Mouse (Mus musculus): Measurements from ENCODE around the gene Zfhx2. TPM values are rescaled to one million over a fixed set of nuclear protein-coding genes. Genes with fewer than 3 reads are reported as not detected.

Zfhx2 gene
- polyA plus RNA-seq, 1 experiment, result 10.0 TPM

DNA sequence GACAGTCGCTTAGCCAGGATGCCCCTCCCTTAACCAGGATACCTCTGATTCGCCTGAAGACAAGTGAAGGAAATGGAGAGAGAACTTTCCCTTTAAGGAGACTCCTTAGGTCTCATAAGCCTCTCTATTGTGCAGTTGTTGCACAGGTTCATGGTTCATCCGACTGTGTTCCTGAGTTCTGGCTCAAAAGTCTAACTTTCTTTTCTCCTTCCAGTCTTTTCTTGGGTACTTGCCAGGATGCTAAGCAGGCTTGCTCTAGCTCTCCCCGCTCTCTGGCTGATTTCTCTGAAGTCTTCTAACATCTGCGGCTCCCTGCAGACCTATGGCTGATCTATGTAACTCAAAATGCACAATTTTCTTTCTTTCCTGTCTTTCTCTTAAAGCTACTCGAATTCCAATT is 8.6 kb downstream of the Zfhx2 start:
- H3K9me3 ChIP-seq, result no peaks in the 10 kb centered on the region
- H3K4me3 ChIP-seq (replicated peaks), result no peak overlapping the region
- H3K4me1 ChIP-seq, result peaks cover 52% of the 10 kb centered on the region
- TF ChIP-seq GATA1 (IDR thresholded peaks at IDR 0.05; ENCODE audit: borderline replicate concordance, low read length), result no peak
- TF ChIP-seq FLI1 (IDR thresholded peaks at IDR 0.05; ENCODE audit: low read length), result no peak
- H3K27me3 ChIP-seq (replicated peaks), result peaks cover 5% of the 10 kb centered on the region
- no peaks in the 10 kb centered on the region for H3K36me3 ChIP-seq (replicated peaks; ENCODE audit: low read length)

- no peak for TF ChIP-seq FLI1 (IDR thresholded peaks at IDR 0.05; ENCODE audit: low read length)
- no peak for TF ChIP-seq GATA1 (IDR thresholded peaks at IDR 0.05; ENCODE audit: borderline replicate concordance, low read length)
- peaks cover 22% of the 10 kb centered on the region for H3K27me3 ChIP-seq (replicated peaks)
- no peaks in the 10 kb centered on the region for H3K36me3 ChIP-seq (replicated peaks; ENCODE audit: low read length)
- no peaks in the 10 kb centered on the region for H3K9me3 ChIP-seq
- no peak overlapping the region for H3K4me3 ChIP-seq (replicated peaks)
- H3K4me1 ChIP-seq, result peaks cover 43% of the 10 kb centered on the region
Observed at GRCm38 (mm10) chr14:55081105-55081504, 11.0 kb downstream of the Zfhx2 start.

DNA sequence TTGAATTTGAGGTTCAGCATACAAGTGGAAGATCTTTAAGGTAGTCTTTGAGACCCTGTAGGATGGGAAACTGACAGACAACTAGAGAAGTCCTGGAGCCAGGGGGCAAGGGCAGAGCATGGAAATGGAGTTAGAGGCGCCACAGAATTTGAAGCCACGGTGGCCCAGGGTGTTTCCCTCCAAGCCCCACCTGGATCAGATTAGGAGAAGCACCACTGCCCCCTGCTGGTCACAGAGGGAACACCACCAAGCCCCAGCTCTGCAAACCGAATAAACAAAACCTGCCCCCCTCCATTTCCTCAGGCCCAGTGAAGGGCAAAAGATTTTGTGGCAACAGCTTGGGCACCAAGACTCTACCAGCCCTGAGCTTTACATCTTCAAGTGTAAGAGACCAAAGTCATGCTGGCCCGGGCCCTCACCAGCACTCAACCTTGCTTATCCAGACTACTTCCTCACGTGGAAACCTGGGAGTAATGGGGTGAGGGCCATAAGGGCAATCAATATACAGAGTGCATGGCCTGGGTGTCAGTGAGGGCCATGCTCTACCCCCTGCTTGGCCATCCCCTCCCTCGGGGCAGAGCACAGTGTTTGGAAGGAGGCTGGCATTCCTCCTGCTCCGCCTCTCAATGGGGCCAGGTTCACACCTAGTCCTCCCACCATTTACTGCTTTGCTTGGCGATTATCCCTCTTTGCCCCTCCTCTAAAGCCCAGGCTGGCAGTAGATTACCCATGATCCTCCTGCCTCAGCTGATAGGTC is 12.7 kb downstream of the Zfhx2 start:
- Histone ChIP-seq H3K9me3 (no peaks in the 10 kb centered on the region), H3K36me3 (replicated peaks; ENCODE audit: low read length) (peaks cover 7% of the 10 kb centered on the region), H3K4me1 (peaks cover 31% of the 10 kb centered on the region), H3K4me3 (replicated peaks) (peak overlapping the region; percentile 84), H3K27me3 (replicated peaks) (peaks cover 31% of the 10 kb centered on the region)
- TF ChIP-seq FLI1 (IDR thresholded peaks at IDR 0.05; ENCODE audit: low read length), result no peak
- TF ChIP-seq GATA1 (IDR thresholded peaks at IDR 0.05; ENCODE audit: borderline replicate concordance, low read length), result 0 out of 3 replicates have a peak, but pooled peaks have one; percentile 38

- peak overlapping the region; percentile 84 for H3K4me3 ChIP-seq (replicated peaks)
Observed at GRCm38 (mm10) chr14:55078366-55078989, 13.6 kb downstream of the Zfhx2 start.

GRCm38 (mm10) chr14:55077481-55078365 is 14.4 kb downstream of the Zfhx2 start:
- no peak overlapping the region for H3K4me3 ChIP-seq (replicated peaks)
- peaks cover 24% of the 10 kb centered on the region for H3K36me3 ChIP-seq (replicated peaks; ENCODE audit: low read length)
- H3K27me3 ChIP-seq (replicated peaks), result peaks cover 33% of the 10 kb centered on the region
- TF ChIP-seq FLI1 (IDR thresholded peaks at IDR 0.05; ENCODE audit: low read length), result no peak
- TF ChIP-seq GATA1 (IDR thresholded peaks at IDR 0.05; ENCODE audit: borderline replicate concordance, low read length), result no peak
- H3K9me3 ChIP-seq, result no peaks in the 10 kb centered on the region
- H3K4me1 ChIP-seq, result peaks cover 31% of the 10 kb centered on the region

More at GRCm38 (mm10) chr14:55078366-55078989, 13.6 kb downstream of the Zfhx2 start:
- no peaks in the 10 kb centered on the region for H3K9me3 ChIP-seq
- TF ChIP-seq GATA1 (IDR thresholded peaks at IDR 0.05; ENCODE audit: borderline replicate concordance, low read length) (no peak), FLI1 (IDR thresholded peaks at IDR 0.05; ENCODE audit: low read length) (no peak)
- peaks cover 31% of the 10 kb centered on the region for H3K27me3 ChIP-seq (replicated peaks)
- H3K36me3 ChIP-seq (replicated peaks; ENCODE audit: low read length), result peaks cover 16% of the 10 kb centered on the region
- peaks cover 31% of the 10 kb centered on the region for H3K4me1 ChIP-seq

- H3K4me3 ChIP-seq (replicated peaks), result no peak overlapping the region
- H3K36me3 ChIP-seq (replicated peaks; ENCODE audit: low read length), result peaks cover 32% of the 10 kb centered on the region
Observed at GRCm38 (mm10) chr14:55076956-55077355, 15.2 kb downstream of the Zfhx2 start.

GRCm38 (mm10) chr14:55076224-55076623 is 15.9 kb downstream of the Zfhx2 start:
- Histone ChIP-seq H3K36me3 (replicated peaks; ENCODE audit: low read length) (peaks cover 37% of the 10 kb centered on the region), H3K27me3 (replicated peaks) (peaks cover 43% of the 10 kb centered on the region), H3K9me3 (no peaks in the 10 kb centered on the region), H3K4me1 (peaks cover 31% of the 10 kb centered on the region), H3K4me3 (replicated peaks) (no peak overlapping the region)
- TF ChIP-seq GATA1 (IDR thresholded peaks at IDR 0.05; ENCODE audit: borderline replicate concordance, low read length), result no peak
- TF ChIP-seq FLI1 (IDR thresholded peaks at IDR 0.05; ENCODE audit: low read length), result no peak

More at GRCm38 (mm10) chr14:55076956-55077355, 15.2 kb downstream of the Zfhx2 start:
- TF ChIP-seq FLI1 (IDR thresholded peaks at IDR 0.05; ENCODE audit: low read length), result no peak
- TF ChIP-seq GATA1 (IDR thresholded peaks at IDR 0.05; ENCODE audit: borderline replicate concordance, low read length), result no peak
- peaks cover 40% of the 10 kb centered on the region for H3K27me3 ChIP-seq (replicated peaks)
- H3K4me1 ChIP-seq, result peaks cover 31% of the 10 kb centered on the region
- no peaks in the 10 kb centered on the region for H3K9me3 ChIP-seq

- TF ChIP-seq GATA1 (IDR thresholded peaks at IDR 0.05; ENCODE audit: borderline replicate concordance, low read length) (no peak), FLI1 (IDR thresholded peaks at IDR 0.05; ENCODE audit: low read length) (no peak)
- Histone ChIP-seq H3K9me3 (no peaks in the 10 kb centered on the region), H3K36me3 (replicated peaks; ENCODE audit: low read length) (peaks cover 53% of the 10 kb centered on the region), H3K4me1 (peaks cover 24% of the 10 kb centered on the region), H3K27me3 (replicated peaks) (peaks cover 45% of the 10 kb centered on the region), H3K4me3 (replicated peaks) (no peak overlapping the region)
Observed at GRCm38 (mm10) chr14:55074416-55074815, 17.7 kb downstream of the Zfhx2 start.

DNA sequence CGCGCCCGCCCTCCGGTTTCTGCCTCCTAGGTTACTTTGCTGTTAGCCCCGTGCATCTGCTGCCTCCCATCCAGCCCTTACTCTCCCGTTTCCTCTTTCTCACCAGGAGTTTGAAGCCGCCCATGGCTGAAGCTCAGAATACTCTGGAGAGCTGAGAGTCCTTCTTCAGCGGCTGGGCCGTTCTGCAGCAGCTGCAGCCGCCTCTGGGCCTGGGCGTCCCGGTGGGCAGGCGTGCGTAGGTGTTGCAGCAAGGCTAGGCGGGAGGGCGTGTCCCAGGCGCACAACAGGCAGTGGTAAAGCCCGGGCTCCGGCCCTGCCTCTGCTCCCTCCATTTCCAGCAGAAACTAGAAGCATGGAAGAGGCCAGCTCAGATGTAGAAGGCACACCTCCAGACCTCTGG is 20.4 kb downstream of the Zfhx2 start:
- Histone ChIP-seq H3K4me3 (replicated peaks) (no peak overlapping the region), H3K36me3 (replicated peaks; ENCODE audit: low read length) (peaks cover 80% of the 10 kb centered on the region), H3K4me1 (peaks cover under 1% of the 10 kb centered on the region; the same call in 1 of the 2 replicates), H3K9me3 (no peaks in the 10 kb centered on the region), H3K27me3 (replicated peaks) (peaks cover 23% of the 10 kb centered on the region)
- TF ChIP-seq FLI1 (IDR thresholded peaks at IDR 0.05; ENCODE audit: low read length) (no peak), GATA1 (IDR thresholded peaks at IDR 0.05; ENCODE audit: borderline replicate concordance, low read length) (no peak)

Measured in megakaryocyte, embryonic 14.5 days (primary cell).